In genomic region chr8:45872077-45872476, GRCm38 (mm10) we compare ENCODE assay signal across 11 mouse cellular contexts. TPM values are rescaled to one million over a fixed set of nuclear protein-coding genes. Genes with fewer than 3 reads are reported as not detected.
DNase-seq lines count a peak whose midpoint lies in the region; ATAC-seq and TF ChIP-seq lines count a peak whose summit lies in the region.
"Had no signal": no experiment of that assay in that cellular context is flagged by ENCODE, and none has a peak within 500 bp of the region (broad histone marks: within the 10 kb centered on the region; RNA-seq: fewer than 3 reads in every experiment).

No protein-coding gene starts in this region.

- H3K9me3 ChIP-seq in kidney, postnatal 0 days (replicated peaks; ENCODE audit: low read length): no peaks in the 10 kb centered on the region
- no peaks in the 10 kb centered on the region for H3K9me3 ChIP-seq in limb, embryonic 15.5 days

- no peaks in the 10 kb centered on the region for H3K4me1 ChIP-seq in kidney, postnatal 0 days (replicated peaks; ENCODE audit: insufficient read depth, low read length)
- peaks cover 25% of the 10 kb centered on the region for H3K4me1 ChIP-seq in limb, embryonic 15.5 days

- H3K4me3 ChIP-seq in kidney, postnatal 0 days (replicated peaks; ENCODE audit: low read depth, low read length): no peak overlapping the region
- H3K4me3 ChIP-seq in limb, embryonic 15.5 days: no peak overlapping the region
- no peak overlapping the region for H3K4me3 ChIP-seq in layer of hippocampus, adult 2 months
- H3K4me3 ChIP-seq: left cerebral cortex, adult 2 months had no signal

- WGBS in kidney, postnatal 0 days: 18% methylated on average over 7 of the region's 7 CpGs
- WGBS in limb, embryonic 15.5 days: 48% methylated on average over 7 of the region's 7 CpGs

- H3K27me3 ChIP-seq in kidney, postnatal 0 days (ENCODE audit: insufficient read depth, low read length): no peaks in the 10 kb centered on the region
- no peaks in the 10 kb centered on the region for H3K27me3 ChIP-seq in limb, embryonic 15.5 days

- H3K36me3 ChIP-seq in kidney, postnatal 0 days (ENCODE audit: insufficient read depth, low read length): no peaks in the 10 kb centered on the region
- H3K36me3 ChIP-seq in limb, embryonic 15.5 days: no peaks in the 10 kb centered on the region

- H3K27ac ChIP-seq in kidney, postnatal 0 days: 0 out of 2 replicates have a peak overlapping the region, but pooled peaks have one; percentile 2
- peak overlapping the region; percentile 48 for H3K27ac ChIP-seq in limb, embryonic 15.5 days
- H3K27ac ChIP-seq in layer of hippocampus, adult 2 months: no peak overlapping the region
- H3K27ac ChIP-seq: left cerebral cortex, adult 2 months had no signal

- peak; percentile 84 for ATAC-seq in kidney, postnatal 0 days (replicated peaks; ENCODE audit: low FRiP score, low read depth)
- 0 out of 2 replicates have a peak, but pooled peaks have one; percentile 32 for ATAC-seq in limb, embryonic 15.5 days (ENCODE audit: insufficient number of reproducible peaks, low FRiP score, low TSS enrichment, low read depth)

- H3K4me2 ChIP-seq in kidney, postnatal 0 days (ENCODE audit: low read length): peak overlapping the region; percentile 28
- no peak overlapping the region for H3K4me2 ChIP-seq in limb, embryonic 15.5 days

- peak; percentile 93 for DNase-seq in kidney, postnatal 0 days (ENCODE audit: low spot score)
- no peak for DNase-seq in kidney, postnatal 25 days
- peak; percentile 60 for DNase-seq in forelimb bud, embryonic 11.5 days (ENCODE audit: low read depth, low spot score)
- peak; percentile 66 to 74 for DNase-seq in heart, adult 9 months (ENCODE audit: low spot score in 2 of 2)
- DNase-seq in cerebellum, adult 9-11 months: no peak
- DNase-seq in right cerebral cortex, postnatal 25 days: no peak
- no peak for DNase-seq in layer of hippocampus, adult 2 months (ENCODE audit: low spot score in 2 of 2)
- DNase-seq: thymus, postnatal 36 days had no signal

- H3K9ac ChIP-seq in kidney, postnatal 0 days (ENCODE audit: low read depth, low read length): no peak overlapping the region
- no peak overlapping the region for H3K9ac ChIP-seq in limb, embryonic 15.5 days

- no peak for TF ChIP-seq CTCF in kidney, postnatal 0 days (IDR thresholded peaks at IDR 0.05; ENCODE audit: low read depth)
- no peak for TF ChIP-seq CTCF in layer of hippocampus, adult 2 months (conservative IDR thresholded peaks at IDR 0.05)

RNA-seq across cellular contexts. Expression of gene Pdlim3, which starts 13.2 kb away (rescaled TPM):
- 23.7 and 26.1 TPM in 2 replicates for polyA plus RNA-seq in kidney, postnatal 0 days (2015; fragmentation: Nextera tagmentation; extraction: Ambion mirVana)
- polyA plus RNA-seq in limb, embryonic 15.5 days (2015; fragmentation: Nextera tagmentation; extraction: Ambion mirVana): 83.4 and 124 TPM in 2 replicates
- 1 to 10 TPM in 1 of 2 experiments, under 1 TPM in 1; 1.00 to 1.2 TPM for total RNA-seq in layer of hippocampus, adult 2 months (2021)
- total RNA-seq: megakaryocyte, adult 5-6 weeks had no signal

Comparison
In these comparisons a context has a peak if more than half of its experiments do, and no peak if none do; other contexts are left out.
1. DNase-seq: peak in kidney, postnatal 0 days (single experiment), forelimb bud, embryonic 11.5 days (single experiment) and heart, adult 9 months (2 of 2); none in kidney, postnatal 25 days (0 of 2), cerebellum, adult 9-11 months (single experiment), right cerebral cortex, postnatal 25 days (single experiment) and layer of hippocampus, adult 2 months (0 of 2).